Mouse (Mus musculus) liver, adult 2 months (tissue): ENCODE data around the gene Cnga4. TPM values are rescaled to one million over a fixed set of nuclear protein-coding genes. Genes with fewer than 3 reads are reported as not detected.
"Not testable (repeated sequence)": the region's sequence is repeated elsewhere in the genome, so short reads cannot be mapped to it uniquely, and the experiment has no call there.

Source experiments
- DNase-seq: peaks from one replicate; pipeline ENCODE4 v3.0.0-alpha.2; 2011; ENCODE audit warnings: low read depth, low spot score; ENCODE audit errors: extremely low read depth
- H3K27ac ChIP-seq: fragments of 200-500 bp; replicated peaks from 2 replicates; pipeline ENCODE4 v1.5.1; 2012; ENCODE audit warnings: low read depth, mild to moderate bottlenecking, control low read depth, inconsistent platforms, low read length; ENCODE audit not compliant: insufficient read depth
- H3K27me3 ChIP-seq: fragments of 200-500 bp; 2 replicates; pipeline ENCODE4 v1.6.1; 2012; ENCODE audit warnings: mild to moderate bottlenecking, moderate library complexity, low read length, inconsistent platforms; ENCODE audit not compliant: control insufficient read depth, insufficient read depth
- H3K36me3 ChIP-seq: fragments of 200-500 bp; 2 replicates; pipeline ENCODE4 v1.6.1; 2012; ENCODE audit warnings: low read length, inconsistent platforms; ENCODE audit not compliant: control insufficient read depth, insufficient read depth
- H3K4me1 ChIP-seq: fragments of 200-500 bp; 2 replicates; pipeline ENCODE4 v1.6.1; 2011; ENCODE audit warnings: low read length; ENCODE audit not compliant: control insufficient read depth, insufficient read depth
- H3K4me3 ChIP-seq: fragments of 200-500 bp; 2 replicates; pipeline ENCODE4 v1.5.1; 2011; ENCODE audit warnings: low read depth, mild to moderate bottlenecking, control low read depth, low read length, moderate library complexity; ENCODE audit not compliant: insufficient read depth
- H3K79me2 ChIP-seq: fragments of 200-500 bp; 2 replicates; pipeline ENCODE4 v1.6.1; 2012; ENCODE audit warnings: inconsistent platforms, mild to moderate bottlenecking, low read length, moderate library complexity; ENCODE audit not compliant: control insufficient read depth, insufficient read depth
- H3K9ac ChIP-seq: fragments of 200-500 bp; 2 replicates; pipeline ENCODE4 v1.6.1; 2012; ENCODE audit warnings: low read depth, mild to moderate bottlenecking, control low read depth, inconsistent platforms, low read length
- CTCF ChIP-seq: fragments of 200-500 bp; IDR thresholded peaks from 2 replicates; pipeline ENCODE4 v1.5.1; 2011; ENCODE audit warnings: low read depth, low read length, control low read depth
- POLR2A ChIP-seq: fragments of 200-500 bp; IDR thresholded peaks from 2 replicates; pipeline ENCODE4 v1.6.1; 2011; ENCODE audit warnings: low read length, control low read depth; ENCODE audit not compliant: insufficient read depth; ENCODE audit errors: extremely low read depth
- WGBS: fragments of 180-500 bp; shearing (Covaris S2); methylation state at CpG from one replicate; pipeline ENCODE4 v1.1.7; 2018; 5-methylcytosine and 5-hydroxymethylcytosine counted together
- polyA plus RNA-seq: library from polyadenylated mRNA; depleted of rRNA; stranded (reverse); fragments of >200 nt; gene quantifications from 2 replicates; pipeline ENCODE4 v1.2.3, GENCODE M21; 2012
- total RNA-seq: library from RNA; depleted of rRNA; stranded (reverse); fragments of >200 nt; gene quantifications from 2 replicates; pipeline ENCODE4 v1.2.3, GENCODE M21; 2014

The Cnga4 gene
- total and polyA plus RNA-seq, 2 experiments = 0.04 TPM; not detected in 1

- DNase-seq = peak; percentile 25
- Histone ChIP-seq H3K79me2 (peaks cover 5% of the 10 kb centered on the region; the same call in 1 of the 2 replicates), H3K9ac (peak overlapping the region; percentile 90), H3K4me3 (peak overlapping the region; percentile 85), H3K4me1 (peaks cover 9% of the 10 kb centered on the region), H3K27ac (peak overlapping the region; percentile 52), H3K36me3 (no peaks in the 10 kb centered on the region; the same call in 1 of the 2 replicates), H3K27me3 (no peaks in the 10 kb centered on the region)
- TF ChIP-seq CTCF = no peak
- no peak for TF ChIP-seq POLR2A
- WGBS = under 1% methylated on average over 25 of the region's 25 CpGs
These were observed 5.1 kb upstream of the Cnga4 start for GRCm38 (mm10) chr7:105399058-105399934.

GRCm38 (mm10) chr7:105399935-105400624 is 4.3 kb upstream of the Cnga4 start, which contains the start of gene Fam160a2:
Gene Fam160a2, minus strand, starts transcription at chr7:105400054.
- Histone ChIP-seq H3K9ac (peak within 1 kb of the TSS; percentile 90), H3K4me3 (peak within 1 kb of the TSS; percentile 85), H3K79me2 (peaks cover 5% of the 10 kb centered on the region; the same call in 1 of the 2 replicates), H3K27me3 (no peaks in the 10 kb centered on the region), H3K36me3 (no peaks in the 10 kb centered on the region; the same call in 1 of the 2 replicates), H3K4me1 (peaks cover 9% of the 10 kb centered on the region), H3K27ac (peak within 1 kb of the TSS; percentile 67)
- DNase-seq = peak; percentile 98
- no peak for TF ChIP-seq CTCF
- TF ChIP-seq POLR2A = peak; percentile 50; the same call in 1 of the 2 replicates
- under 1% methylated on average over 55 of the region's 55 CpGs for WGBS

GRCm38 (mm10) chr7:105406322-105406721 is 2.0 kb downstream of the Cnga4 start:
- H3K27ac ChIP-seq = no peak overlapping the region
- no peak overlapping the region for H3K9ac ChIP-seq
- H3K79me2 ChIP-seq = no peaks in the 10 kb centered on the region
- no peaks in the 10 kb centered on the region for H3K36me3 ChIP-seq
- no peak for TF ChIP-seq POLR2A
- no peak for TF ChIP-seq CTCF
- no peaks in the 10 kb centered on the region for H3K4me1 ChIP-seq
- DNase-seq = no peak
- H3K4me3 ChIP-seq = no peak overlapping the region
- WGBS = 59% methylated on average over 1 of the region's 1 CpGs
- no peaks in the 10 kb centered on the region for H3K27me3 ChIP-seq

- H3K27ac ChIP-seq, H3K27me3 ChIP-seq, H3K9ac ChIP-seq, H3K4me1 ChIP-seq, H3K36me3 ChIP-seq, H3K79me2 ChIP-seq, H3K4me3 ChIP-seq: not testable (repeated sequence)
- 47% methylated on average over 8 of the region's 8 CpGs for WGBS
- DNase-seq = peak; percentile 24
- peak; percentile 89 for TF ChIP-seq CTCF
These were observed 7.7 kb downstream of the Cnga4 start for GRCm38 (mm10) chr7:105411874-105412632.

GRCm38 (mm10) chr7:105414385-105414784 is 10.0 kb downstream of the Cnga4 start:
- no peak overlapping the region for H3K27ac ChIP-seq
- TF ChIP-seq POLR2A (no peak), CTCF (no peak)
- H3K9ac ChIP-seq = no peak overlapping the region
- H3K27me3 ChIP-seq = no peaks in the 10 kb centered on the region; the same call in 1 of the 2 replicates
- WGBS = 45% methylated on average over 6 of the region's 6 CpGs
- H3K36me3 ChIP-seq = no peaks in the 10 kb centered on the region
- no peaks in the 10 kb centered on the region for H3K79me2 ChIP-seq
- DNase-seq = no peak
- H3K4me1 ChIP-seq = no peaks in the 10 kb centered on the region
- H3K4me3 ChIP-seq = no peak overlapping the region
